Mouse (Mus musculus) liver, adult (tissue): ENCODE results near the gene Chst13.

Experiments used
- GATA4 ChIP-seq: IDR thresholded peaks from 2 replicates; pipeline ENCODE4 v1.6.1; 2014; ENCODE audit warnings: mild to moderate bottlenecking, low read length; ENCODE audit not compliant: insufficient replicate concordance

Chst13 gene

GRCm38 (mm10) chr6:90324991-90325390, at the start of gene Chst13:
TSS of gene Chst13 (minus strand) at chr6:90325185.
- no peak; the same call in 1 of the 2 replicates for TF ChIP-seq GATA4

GRCm38 (mm10) chr6:90374647-90375046, 49.7 kb upstream of the Chst13 start:
- no peak for TF ChIP-seq GATA4

GRCm38 (mm10) chr6:90369725-90370553, 45.0 kb upstream of the Chst13 start:
- TF ChIP-seq GATA4 = no peak

GRCm38 (mm10) chr6:90368976-90369724, 44.2 kb upstream of the Chst13 start, which contains the start of gene Zxdc:
TSS of gene Zxdc (plus strand) at chr6:90369492.
- TF ChIP-seq GATA4 = no peak; the same call in 1 of the 2 replicates

- TF ChIP-seq GATA4 = no peak
Observed at GRCm38 (mm10) chr6:90363301-90363700, 38.3 kb upstream of the Chst13 start.

GRCm38 (mm10) chr6:90360922-90361614, 36.1 kb upstream of the Chst13 start:
- TF ChIP-seq GATA4 = no peak

GRCm38 (mm10) chr6:90360024-90360781, 35.2 kb upstream of the Chst13 start:
- no peak for TF ChIP-seq GATA4

GRCm38 (mm10) chr6:90359445-90359844, 34.5 kb upstream of the Chst13 start:
- no peak for TF ChIP-seq GATA4

- TF ChIP-seq GATA4 = no peak
Observed at GRCm38 (mm10) chr6:90358142-90358541, 33.2 kb upstream of the Chst13 start.

- no peak for TF ChIP-seq GATA4
Observed at GRCm38 (mm10) chr6:90350011-90350410, 25.0 kb upstream of the Chst13 start.

GRCm38 (mm10) chr6:90348500-90348899, 23.5 kb upstream of the Chst13 start:
- TF ChIP-seq GATA4 = no peak

- TF ChIP-seq GATA4 = no peak
Observed at GRCm38 (mm10) chr6:90347183-90347582, 22.2 kb upstream of the Chst13 start.

GRCm38 (mm10) chr6:90342343-90342742, 17.4 kb upstream of the Chst13 start:
- no peak for TF ChIP-seq GATA4

GRCm38 (mm10) chr6:90334244-90334643, 9.3 kb upstream of the Chst13 start:
- TF ChIP-seq GATA4 = no peak
